Mouse (Mus musculus) bone marrow macrophage, adult 2 months (primary cell): ENCODE measurements around the gene Btbd9.

Source experiments
- CTCF ChIP-seq: IDR thresholded peaks from 2 replicates; pipeline ENCODE4 v1.5.1; 2012; ENCODE audit warnings: low read depth, mild to moderate bottlenecking, low read length, moderate library complexity
- POLR2A ChIP-seq: IDR thresholded peaks from 2 replicates; pipeline ENCODE4 v1.6.1; 2012; ENCODE audit warnings: mild to moderate bottlenecking, low read depth, low read length, borderline replicate concordance

DNA sequence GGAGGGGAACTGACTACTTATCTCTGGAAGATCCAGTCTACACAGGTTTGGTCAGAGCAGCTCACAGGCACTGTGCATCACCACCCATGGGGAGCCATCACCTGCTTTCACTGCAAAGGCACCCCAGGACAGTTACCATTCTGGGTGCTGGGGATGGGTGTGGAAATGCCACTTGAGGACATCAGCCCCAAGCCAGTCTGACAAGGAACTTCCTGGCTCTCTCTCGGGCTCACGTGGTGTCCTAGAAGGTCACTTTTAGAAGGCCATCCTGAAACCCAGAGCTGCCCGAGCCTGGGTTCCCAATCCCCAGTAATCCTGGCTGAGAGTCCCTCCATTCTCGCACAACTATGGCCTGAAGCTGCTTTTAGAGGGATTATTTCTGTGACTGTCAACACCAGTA is 360.5 kb downstream of the Btbd9 start:
- no peak for TF ChIP-seq POLR2A
- no peak for TF ChIP-seq CTCF
